Mouse (Mus musculus) lung, embryonic 16.5 days (tissue): Measurements from ENCODE around the gene Fgfr2. TPM values are rescaled to one million over a fixed set of nuclear protein-coding genes. Genes with fewer than 3 reads are reported as not detected.

ENCODE experiments used
- ATAC-seq: fragments of 200-750 bp; cut with Nextera tagmentation; 2 replicates; pipeline ENCODE4 v1.8.0; 2017; ENCODE audit warnings: low read depth, mild to moderate bottlenecking, moderate library complexity
- H3K27ac ChIP-seq: fragments of 300-500 bp; sonication (generic); 2 replicates; pipeline ENCODE4 v1.5.1; 2014; ENCODE audit warnings: mild to moderate bottlenecking, control low read depth, low read length
- H3K27me3 ChIP-seq: fragments of 300-500 bp; sonication (generic); 2 replicates; pipeline ENCODE4 v1.6.1; 2014; ENCODE audit warnings: low read depth, low read length, mixed read lengths; ENCODE audit not compliant: control insufficient read depth, insufficient read depth
- H3K36me3 ChIP-seq: fragments of 300-500 bp; sonication (generic); 2 replicates; pipeline ENCODE4 v1.6.1; 2014; ENCODE audit warnings: low read length; ENCODE audit not compliant: control insufficient read depth, insufficient read depth
- H3K4me1 ChIP-seq: fragments of 300-500 bp; sonication (generic); replicated peaks from 2 replicates; pipeline ENCODE4 v1.6.1; 2014; ENCODE audit warnings: low read length, mixed read lengths; ENCODE audit not compliant: control insufficient read depth, insufficient read depth
- H3K4me2 ChIP-seq: fragments of 300-500 bp; sonication (generic); 2 replicates; pipeline ENCODE4 v1.6.1; 2014; ENCODE audit warnings: low read depth, low read length, control low read depth
- H3K4me3 ChIP-seq: fragments of 300-500 bp; sonication (generic); 2 replicates; pipeline ENCODE4 v1.5.1; 2014; ENCODE audit warnings: mild to moderate bottlenecking, low read length, control low read depth
- H3K9ac ChIP-seq: fragments of 300-500 bp; sonication (generic); 2 replicates; pipeline ENCODE4 v1.6.1; 2014; ENCODE audit warnings: low read length, control low read depth
- H3K9me3 ChIP-seq: fragments of 300-500 bp; sonication (generic); 2 replicates; pipeline ENCODE4 v1.6.1; 2016; ENCODE audit warnings: low read length; ENCODE audit not compliant: control insufficient read depth
- WGBS: fragments of 180-500 bp; shearing (Covaris S2); extraction: QIAGEN DNeasy Blood & Tissue Kit; methylation state at CpG from one replicate; pipeline ENCODE4 v1.1.7; 2014; 5-methylcytosine and 5-hydroxymethylcytosine counted together
- polyA plus RNA-seq: library from polyadenylated mRNA; unstranded; fragments of >200 nt; fragmentation: Nextera tagmentation; extraction: Ambion mirVana; gene quantifications from 2 replicates; pipeline ENCODE4 v1.2.1, GENCODE M21; 2015

The Fgfr2 gene
- polyA plus RNA-seq, 1 experiment from 2014 or later, result 175 TPM

DNA sequence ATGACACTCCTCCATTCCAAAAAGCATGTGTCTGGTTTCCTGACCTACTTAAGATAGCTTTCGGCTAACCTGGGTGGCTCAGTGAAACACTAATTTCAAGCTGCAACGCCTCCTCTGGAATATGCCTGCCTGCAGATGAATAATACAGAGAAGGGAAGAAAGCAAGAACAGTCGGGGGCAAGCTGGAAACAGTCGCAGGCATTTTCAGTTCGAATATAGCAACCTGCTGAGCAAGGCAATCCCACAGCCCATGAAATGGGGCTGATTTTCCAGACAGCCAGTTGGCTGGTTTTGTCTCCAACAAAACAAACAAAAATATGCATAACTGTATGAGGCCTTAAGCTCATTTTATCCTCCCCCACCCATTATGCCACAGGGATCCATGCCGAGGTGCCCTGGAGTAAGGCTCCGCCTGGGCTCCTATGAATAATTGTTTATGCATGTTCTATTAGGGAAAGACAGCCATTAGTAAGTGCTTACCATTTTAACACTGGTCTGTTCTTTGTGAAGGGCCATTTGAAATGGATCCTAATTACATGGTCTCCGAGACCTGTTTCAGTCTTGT, 2741.7 kb downstream of the Fgfr2 start:
- no peaks in the 10 kb centered on the region for H3K4me1 ChIP-seq
- H3K4me2 ChIP-seq, result no peak overlapping the region
- no peaks in the 10 kb centered on the region for H3K27me3 ChIP-seq
- H3K27ac ChIP-seq, result no peak overlapping the region
- no peak overlapping the region for H3K9ac ChIP-seq
- no peak overlapping the region for H3K4me3 ChIP-seq
- H3K9me3 ChIP-seq, result no peaks in the 10 kb centered on the region
- WGBS, result 91% methylated on average over 8 of the region's 8 CpGs
- H3K36me3 ChIP-seq, result no peaks in the 10 kb centered on the region
- ATAC-seq, result no peak

DNA sequence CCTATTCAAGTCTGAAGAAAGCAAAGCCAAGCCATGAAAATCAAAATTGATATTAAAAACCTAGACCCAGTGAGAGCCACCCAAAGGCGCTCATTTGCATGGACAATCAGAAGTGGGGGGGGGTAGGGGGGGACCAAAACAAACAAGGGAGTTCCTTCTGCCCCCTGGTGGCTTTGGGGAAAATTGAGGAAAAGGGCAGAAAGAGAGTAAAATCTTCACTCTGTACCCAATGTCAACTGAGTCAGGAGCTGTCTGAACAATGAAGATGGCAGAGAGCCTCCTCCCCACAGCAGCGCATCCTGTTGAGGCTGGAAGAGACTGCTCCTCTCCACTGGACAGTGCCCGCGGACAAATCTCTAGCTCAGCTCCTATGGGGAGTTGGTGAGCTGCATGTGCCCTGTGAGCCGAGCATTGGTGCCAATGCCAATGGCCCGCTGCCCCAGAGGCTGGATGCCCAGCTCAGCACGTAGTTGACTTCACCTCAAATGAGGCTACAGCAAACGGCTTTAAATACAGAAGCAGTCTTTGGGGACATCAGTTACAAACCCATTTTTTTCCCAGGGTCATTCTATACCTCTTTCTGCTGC, 2742.3 kb downstream of the Fgfr2 start:
- no peaks in the 10 kb centered on the region for H3K27me3 ChIP-seq
- H3K4me1 ChIP-seq, result no peaks in the 10 kb centered on the region
- H3K4me2 ChIP-seq, result no peak overlapping the region
- no peaks in the 10 kb centered on the region for H3K9me3 ChIP-seq
- no peaks in the 10 kb centered on the region for H3K36me3 ChIP-seq
- H3K27ac ChIP-seq, result no peak overlapping the region
- no peak for ATAC-seq
- H3K4me3 ChIP-seq, result no peak overlapping the region
- no peak overlapping the region for H3K9ac ChIP-seq
- WGBS, result 86% methylated on average over 8 of the region's 8 CpGs

DNA sequence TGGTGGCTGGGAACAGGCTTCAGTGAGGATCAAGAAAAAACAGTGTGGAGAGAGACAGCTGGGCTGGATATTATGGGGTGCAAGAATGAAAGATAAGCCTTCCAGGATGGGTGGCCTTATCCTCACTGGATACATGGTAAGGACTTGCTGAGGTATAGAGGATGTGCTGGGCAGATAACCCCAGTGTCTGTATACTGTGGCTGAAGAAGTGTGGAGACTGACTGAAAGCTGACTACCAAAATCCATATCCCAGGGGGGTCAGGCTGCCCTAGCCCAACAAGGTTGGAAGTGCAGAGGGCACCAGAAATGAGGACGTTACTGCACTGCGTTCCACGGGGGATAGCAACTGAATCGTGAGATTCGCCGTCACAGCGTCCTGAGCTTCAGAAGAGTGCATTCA, 2742.8 kb downstream of the Fgfr2 start:
- 0 out of 2 replicates have a peak, but pooled peaks have one; percentile 31 for ATAC-seq

DNA sequence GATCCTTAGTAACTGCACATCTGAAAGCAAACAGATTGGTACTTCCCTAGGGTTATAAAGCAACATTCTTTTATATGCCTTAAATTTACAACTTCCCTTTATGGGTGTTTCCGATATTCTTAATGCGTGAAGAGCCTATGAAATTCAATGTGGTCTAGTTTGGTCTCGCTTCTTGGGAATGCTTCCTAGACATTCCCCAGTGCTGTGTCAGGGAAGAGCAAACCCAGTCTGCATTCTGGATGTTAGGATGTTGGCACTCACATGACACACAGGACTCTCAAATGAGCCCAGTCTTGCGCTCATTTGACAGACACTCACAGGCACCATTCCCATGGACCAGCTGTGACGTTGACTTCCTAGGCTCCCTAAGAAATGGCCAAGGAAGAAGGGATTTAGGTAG, 2743.3 kb downstream of the Fgfr2 start:
- H3K9me3 ChIP-seq, result no peaks in the 10 kb centered on the region
- no peak overlapping the region for H3K27ac ChIP-seq
- H3K4me2 ChIP-seq, result no peak overlapping the region
- no peaks in the 10 kb centered on the region for H3K27me3 ChIP-seq
- ATAC-seq, result no peak
- H3K4me1 ChIP-seq, result no peaks in the 10 kb centered on the region
- no peak overlapping the region for H3K4me3 ChIP-seq
- no peaks in the 10 kb centered on the region for H3K36me3 ChIP-seq
- no peak overlapping the region for H3K9ac ChIP-seq
- 93% methylated on average over 5 of the region's 5 CpGs for WGBS

More for the DNA sequence above, 2742.8 kb downstream of the Fgfr2 start:
- Histone ChIP-seq H3K9me3 (no peaks in the 10 kb centered on the region), H3K27me3 (no peaks in the 10 kb centered on the region), H3K4me1 (no peaks in the 10 kb centered on the region), H3K4me3 (no peak overlapping the region), H3K36me3 (no peaks in the 10 kb centered on the region), H3K4me2 (no peak overlapping the region), H3K9ac (no peak overlapping the region), H3K27ac (no peak overlapping the region)
- WGBS, result 91% methylated on average over 7 of the region's 7 CpGs

DNA sequence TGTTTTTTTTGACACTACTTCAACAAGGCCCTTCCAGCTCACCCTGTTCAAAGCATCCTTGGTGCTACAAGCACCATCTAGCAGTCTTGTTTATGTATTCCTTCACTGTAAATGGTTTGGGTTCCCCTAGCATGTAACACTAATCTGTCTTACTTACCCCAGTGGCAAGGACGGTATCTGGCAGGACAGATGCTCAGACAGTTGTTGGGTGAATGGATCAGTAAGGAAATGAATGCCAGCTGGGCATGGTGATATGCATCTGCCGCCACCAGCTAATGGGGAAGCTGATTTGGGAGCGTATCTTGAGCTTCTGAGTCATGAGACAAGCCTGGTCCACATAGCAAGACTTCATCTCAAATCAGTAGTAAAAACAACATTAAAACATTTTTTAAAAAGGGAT, 2744.8 kb downstream of the Fgfr2 start:
- H3K27me3 ChIP-seq, result no peaks in the 10 kb centered on the region
- no peaks in the 10 kb centered on the region for H3K4me1 ChIP-seq
- H3K36me3 ChIP-seq, result no peaks in the 10 kb centered on the region
- no peak overlapping the region for H3K9ac ChIP-seq
- H3K4me3 ChIP-seq, result no peak overlapping the region
- ATAC-seq, result no peak
- WGBS, result 71% methylated on average over 3 of the region's 3 CpGs
- H3K4me2 ChIP-seq, result no peak overlapping the region
- no peaks in the 10 kb centered on the region for H3K9me3 ChIP-seq
- H3K27ac ChIP-seq, result no peak overlapping the region

DNA sequence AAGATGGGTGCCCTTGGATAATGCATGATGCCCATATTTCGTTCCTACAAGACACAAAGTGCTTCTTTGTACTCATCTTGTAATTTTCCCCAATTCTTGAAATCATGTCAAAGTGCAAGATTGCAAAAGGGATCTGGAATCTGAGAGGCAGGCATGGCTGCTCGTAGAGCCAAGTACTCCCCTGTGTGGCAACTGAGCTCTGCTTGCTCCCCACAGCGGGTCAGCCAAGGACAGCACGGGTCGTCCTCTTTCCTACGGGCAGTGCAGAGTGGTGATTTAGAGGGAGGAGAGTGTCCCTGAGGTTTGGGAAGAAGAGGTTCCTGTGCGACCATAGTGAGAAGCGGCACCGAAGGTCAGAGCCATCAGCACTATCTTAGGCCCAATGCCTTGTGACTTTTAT, 2748.8 kb downstream of the Fgfr2 start:
- H3K4me2 ChIP-seq, result no peak overlapping the region
- H3K4me1 ChIP-seq, result no peaks in the 10 kb centered on the region; the same call in 1 of the 2 replicates
- H3K9me3 ChIP-seq, result no peaks in the 10 kb centered on the region
- no peak overlapping the region for H3K27ac ChIP-seq
- H3K27me3 ChIP-seq, result no peaks in the 10 kb centered on the region
- WGBS, result 78% methylated on average over 9 of the region's 9 CpGs
- no peaks in the 10 kb centered on the region for H3K36me3 ChIP-seq
- ATAC-seq, result no peak
- H3K4me3 ChIP-seq, result no peak overlapping the region
- no peak overlapping the region for H3K9ac ChIP-seq

DNA sequence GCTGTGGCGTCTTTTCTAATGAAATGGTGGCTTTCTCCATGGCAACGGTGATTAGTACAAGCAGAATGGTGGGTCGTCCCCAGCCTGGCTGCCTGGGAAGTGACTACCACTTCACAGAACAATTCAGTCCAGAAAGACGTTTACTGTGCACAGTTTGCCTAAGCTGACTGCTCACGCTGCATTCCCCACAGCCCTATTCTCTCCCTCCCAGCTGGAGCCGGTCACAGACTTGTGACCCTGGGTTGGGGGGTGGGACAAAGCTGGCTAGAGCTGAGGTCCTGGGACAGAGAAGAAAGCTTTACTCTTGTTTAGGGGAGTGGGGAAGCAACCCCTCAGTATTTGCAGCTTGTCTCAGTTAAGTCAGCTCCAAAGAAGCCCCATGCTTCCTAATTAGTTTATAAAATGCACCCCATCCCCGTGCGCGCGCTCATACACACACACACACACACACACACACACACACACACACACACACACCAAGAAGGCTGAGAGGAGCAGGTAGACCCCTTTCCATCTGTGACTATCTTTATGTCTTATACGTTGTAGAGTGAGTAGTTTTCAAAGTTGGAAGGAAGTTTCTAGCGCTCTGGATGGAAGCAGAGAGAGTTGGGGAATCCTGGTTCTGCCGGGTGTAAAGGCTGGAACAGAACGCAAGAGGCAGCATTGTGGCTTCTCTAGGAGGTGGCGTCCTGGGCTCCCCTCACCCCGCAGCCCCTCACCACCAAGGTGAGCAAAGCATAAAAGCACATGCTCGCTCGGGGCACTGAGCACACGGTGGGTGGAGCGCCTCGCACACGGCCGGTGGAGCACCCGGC, 2754.1 kb downstream of the Fgfr2 start:
- Histone ChIP-seq H3K9me3 (0 out of 2 replicates have a peak, but pooled peaks cover 3% of the 10 kb centered on the region), H3K4me1 (peaks cover 2% of the 10 kb centered on the region; the same call in 1 of the 2 replicates), H3K4me3 (no peak overlapping the region), H3K27ac (no peak overlapping the region), H3K4me2 (peak overlapping the region; percentile 16), H3K9ac (no peak overlapping the region), H3K36me3 (no peaks in the 10 kb centered on the region), H3K27me3 (no peaks in the 10 kb centered on the region)
- ATAC-seq, result no peak
- WGBS, result 45% methylated on average over 24 of the region's 24 CpGs

DNA sequence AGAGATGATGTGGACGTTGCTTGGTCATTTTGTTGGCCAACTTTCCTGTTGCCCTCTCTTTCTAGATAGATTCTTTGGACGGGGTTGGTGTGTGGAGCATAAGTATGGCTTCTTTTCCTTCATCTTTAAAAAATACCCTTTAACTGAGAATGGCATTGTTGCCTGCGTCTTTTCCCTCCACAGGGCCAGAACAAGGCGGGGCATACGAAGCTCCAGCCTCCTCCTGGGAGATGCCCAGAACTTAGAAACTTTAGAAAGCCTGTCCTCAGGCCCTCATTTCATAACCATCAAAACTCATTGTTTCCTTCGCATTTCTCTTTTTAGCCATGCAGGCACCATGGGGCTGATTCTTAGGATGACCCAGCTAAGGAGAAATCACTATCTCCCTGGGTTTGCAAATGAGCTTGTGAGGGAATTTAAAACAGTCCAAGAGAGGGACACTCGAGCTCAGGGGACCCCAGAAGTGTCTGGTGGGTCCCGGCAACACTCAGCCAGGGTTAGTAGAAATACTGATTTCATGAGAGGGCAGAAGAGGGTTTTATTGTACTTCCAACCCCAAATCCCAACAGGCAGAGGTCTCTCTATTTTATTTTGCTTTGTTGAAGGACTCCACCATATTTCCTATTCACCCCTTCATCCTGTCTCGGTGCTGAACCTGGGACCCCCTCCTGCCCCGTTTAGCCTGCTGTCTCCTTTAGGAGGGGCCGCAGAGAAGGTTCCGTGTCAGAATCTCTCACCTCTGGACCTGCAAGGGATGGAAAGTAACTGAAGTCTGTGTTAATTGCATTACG, 2754.9 kb downstream of the Fgfr2 start:
- Histone ChIP-seq H3K4me3 (no peak overlapping the region), H3K27ac (no peak overlapping the region), H3K4me1 (peaks cover 2% of the 10 kb centered on the region; the same call in 1 of the 2 replicates), H3K4me2 (no peak overlapping the region), H3K9ac (no peak overlapping the region), H3K27me3 (no peaks in the 10 kb centered on the region), H3K36me3 (no peaks in the 10 kb centered on the region), H3K9me3 (0 out of 2 replicates have a peak, but pooled peaks cover 3% of the 10 kb centered on the region)
- no peak for ATAC-seq
- WGBS, result 53% methylated on average over 13 of the region's 13 CpGs
